Mouse (Mus musculus): ENCODE measurements around the gene Sim1.

The Sim1 gene

GRCm38 (mm10) chr10:50894170-50894991 is at the start of gene Sim1:
Gene Sim1, plus strand, starts transcription at chr10:50894754.
- peak; percentile 70 for DNase-seq (ENCODE audit: low spot score)

- no peak for DNase-seq (ENCODE audit: low spot score)
Observed at GRCm38 (mm10) chr10:50868202-50868601, 26.4 kb upstream of the Sim1 start.

GRCm38 (mm10) chr10:50876952-50877351 is 17.6 kb upstream of the Sim1 start:
- no peak for DNase-seq (ENCODE audit: low spot score)

GRCm38 (mm10) chr10:50881476-50882069 is 13.0 kb upstream of the Sim1 start:
- DNase-seq (ENCODE audit: low spot score), result no peak

GRCm38 (mm10) chr10:50882366-50882765 is 12.2 kb upstream of the Sim1 start:
- no peak for DNase-seq (ENCODE audit: low spot score)

- DNase-seq (ENCODE audit: low spot score), result no peak
Observed at GRCm38 (mm10) chr10:50886305-50886704, 8.2 kb upstream of the Sim1 start.

- DNase-seq (ENCODE audit: low spot score), result no peak
Observed at GRCm38 (mm10) chr10:50890621-50891020, 3.9 kb upstream of the Sim1 start.

- DNase-seq (ENCODE audit: low spot score), result no peak
Observed at GRCm38 (mm10) chr10:50891876-50892711, 2.5 kb upstream of the Sim1 start.

- DNase-seq (ENCODE audit: low spot score), result no peak
Observed at GRCm38 (mm10) chr10:50892751-50893320, 1.7 kb upstream of the Sim1 start.

GRCm38 (mm10) chr10:50893546-50893945 is 1.0 kb upstream of the Sim1 start:
- no peak for DNase-seq (ENCODE audit: low spot score)

GRCm38 (mm10) chr10:50895091-50895790 is 687 bp downstream of the Sim1 start:
- DNase-seq (ENCODE audit: low spot score), result no peak

GRCm38 (mm10) chr10:50895881-50896766 is 1.6 kb downstream of the Sim1 start:
- no peak for DNase-seq (ENCODE audit: low spot score)

- DNase-seq (ENCODE audit: low spot score), result no peak
Observed at GRCm38 (mm10) chr10:50896767-50897390, 2.3 kb downstream of the Sim1 start.

GRCm38 (mm10) chr10:50897530-50898471 is 3.2 kb downstream of the Sim1 start:
- DNase-seq (ENCODE audit: low spot score), result no peak

- DNase-seq (ENCODE audit: low spot score), result no peak
Observed at GRCm38 (mm10) chr10:50898621-50899020, 4.1 kb downstream of the Sim1 start.

GRCm38 (mm10) chr10:50899846-50900745 is 5.5 kb downstream of the Sim1 start:
- no peak for DNase-seq (ENCODE audit: low spot score)

- DNase-seq (ENCODE audit: low spot score), result no peak
Observed at GRCm38 (mm10) chr10:50900746-50901600, 6.4 kb downstream of the Sim1 start.
